Mouse (Mus musculus) olfactory bulb, adult 2 months (tissue): ENCODE data around the gene Parm1. TPM values are rescaled to one million over a fixed set of nuclear protein-coding genes. Genes with fewer than 3 reads are reported as not detected.

Experiments
- H3K27ac ChIP-seq: fragments of 200-500 bp; 2 replicates; pipeline ENCODE4 v1.5.1; 2012; ENCODE audit warnings: low read depth, low read length; ENCODE audit not compliant: insufficient read depth
- H3K4me1 ChIP-seq: fragments of 200-500 bp; 2 replicates; pipeline ENCODE4 v1.6.1; 2012; ENCODE audit warnings: low read length; ENCODE audit not compliant: control insufficient read depth, insufficient read depth
- H3K4me3 ChIP-seq: fragments of 200-500 bp; 2 replicates; pipeline ENCODE4 v1.5.1; 2012; ENCODE audit warnings: mild to moderate bottlenecking, low read depth, low read length, moderate library complexity; ENCODE audit not compliant: insufficient read depth
- CTCF ChIP-seq: fragments of 200-500 bp; IDR thresholded peaks from 2 replicates; pipeline ENCODE4 v1.5.1; 2012; ENCODE audit warnings: low read depth, mild to moderate bottlenecking, low read length, moderate library complexity; ENCODE audit not compliant: insufficient read depth
- POLR2A ChIP-seq: fragments of 200-500 bp; IDR thresholded peaks from 2 replicates; pipeline ENCODE4 v1.6.1; 2012; ENCODE audit warnings: mild to moderate bottlenecking, low read depth, low read length, moderate library complexity; ENCODE audit not compliant: insufficient read depth
- WGBS: fragments of 180-500 bp; shearing (Covaris S2); methylation state at CpG from one replicate; pipeline ENCODE4 v1.1.7; 2018; 5-methylcytosine and 5-hydroxymethylcytosine counted together
- polyA plus RNA-seq: library from polyadenylated mRNA; stranded (reverse); fragments of >200 nt; gene quantifications from 2 replicates; pipeline ENCODE4 v1.2.4, GENCODE M21; 2012; ENCODE audit warnings: low replicate concordance; ENCODE audit not compliant: missing spikeins, insufficient read depth, insufficient read length

Parm1 gene
- polyA plus RNA-seq, 1 experiment: not detected

DNA sequence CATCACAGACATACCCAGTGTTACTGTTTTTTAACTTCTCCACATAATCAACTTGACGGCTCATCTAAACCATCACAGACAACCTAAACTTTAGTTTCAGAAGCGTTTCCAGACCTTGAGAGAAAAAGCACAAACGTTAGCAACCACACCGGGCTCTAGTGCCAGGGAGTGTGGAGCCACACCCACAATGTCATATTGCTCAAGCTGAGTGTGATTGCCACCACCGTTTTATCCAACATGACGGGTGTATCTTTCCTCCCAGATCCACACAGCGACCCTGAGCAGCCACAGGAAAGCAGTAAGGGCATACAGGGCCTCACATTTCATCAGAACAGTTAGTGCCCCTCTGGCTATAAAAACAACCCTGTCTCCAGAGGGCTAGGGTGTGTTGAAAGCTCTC is 45.1 kb downstream of the Parm1 start:
- WGBS: 92% methylated on average over 7 of the region's 7 CpGs
- no peaks in the 10 kb centered on the region for H3K4me1 ChIP-seq
- no peak for TF ChIP-seq CTCF
- no peak for TF ChIP-seq POLR2A
- no peak overlapping the region for H3K4me3 ChIP-seq
- H3K27ac ChIP-seq: no peak overlapping the region

DNA sequence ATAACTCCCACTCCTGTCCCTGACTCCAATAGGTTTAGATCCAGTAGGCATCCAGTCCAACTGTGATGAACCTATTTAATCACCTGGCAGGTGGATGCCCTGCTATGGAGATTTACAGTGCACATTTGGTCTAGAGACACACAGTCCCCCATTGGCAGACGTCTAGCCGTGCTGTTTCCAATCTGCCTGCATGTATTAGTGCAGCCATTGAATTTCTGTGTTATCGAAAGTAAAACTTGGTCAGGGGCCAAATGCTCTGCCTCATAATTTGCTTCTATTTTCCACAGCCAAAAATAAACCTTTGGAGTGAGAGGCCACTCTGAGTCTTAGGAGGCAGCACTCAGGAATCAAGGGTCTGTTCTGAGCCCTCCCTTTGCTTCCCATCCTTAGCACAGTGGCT is 46.6 kb downstream of the Parm1 start:
- Histone ChIP-seq H3K4me1 (no peaks in the 10 kb centered on the region), H3K4me3 (no peak overlapping the region), H3K27ac (no peak overlapping the region)
- WGBS: 51% methylated on average over 3 of the region's 3 CpGs
- TF ChIP-seq CTCF: no peak
- TF ChIP-seq POLR2A: no peak

DNA sequence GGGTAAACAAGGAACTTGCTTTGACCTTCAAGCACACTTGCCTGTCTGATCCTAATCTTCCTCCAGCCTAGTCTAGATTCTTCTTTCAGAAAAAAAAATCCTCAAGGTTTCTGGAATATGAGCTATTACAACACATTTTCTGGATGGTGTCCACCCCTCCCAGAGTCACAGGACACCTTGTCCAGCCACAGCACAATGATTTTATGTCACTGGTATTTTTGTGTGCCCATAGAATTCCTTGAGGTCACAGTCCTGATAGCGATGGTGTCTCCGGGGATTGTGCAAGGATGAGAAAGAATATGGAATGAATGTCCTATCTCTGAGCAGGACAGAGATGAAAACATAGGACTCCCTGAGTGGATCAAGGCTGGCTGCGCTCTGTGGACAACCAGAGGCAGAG is 48.0 kb downstream of the Parm1 start:
- TF ChIP-seq POLR2A: no peak
- no peak for TF ChIP-seq CTCF
- Histone ChIP-seq H3K4me3 (no peak overlapping the region), H3K4me1 (no peaks in the 10 kb centered on the region), H3K27ac (no peak overlapping the region)
- 95% methylated on average over 3 of the region's 3 CpGs for WGBS

DNA sequence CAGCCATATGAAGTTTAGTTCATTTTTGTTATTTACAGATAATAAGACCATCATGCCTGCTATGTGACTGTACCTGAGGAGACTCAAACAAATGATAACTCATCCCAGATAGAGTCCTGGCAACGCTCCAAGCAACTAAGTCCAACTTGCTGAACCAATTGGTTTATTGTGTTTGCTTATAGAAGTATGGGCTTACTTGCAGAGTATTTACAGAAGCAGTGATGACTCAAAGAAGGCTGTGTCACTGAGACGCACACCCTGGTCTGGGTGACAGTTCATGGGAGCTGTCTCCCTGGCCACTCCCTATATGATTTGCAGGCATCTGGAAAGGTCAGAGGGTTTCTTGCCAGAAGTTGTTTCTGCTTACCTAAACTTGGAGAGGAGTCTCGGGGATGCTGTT is 49.2 kb downstream of the Parm1 start:
- TF ChIP-seq CTCF: no peak
- no peak for TF ChIP-seq POLR2A
- Histone ChIP-seq H3K27ac (no peak overlapping the region), H3K4me3 (no peak overlapping the region), H3K4me1 (no peaks in the 10 kb centered on the region)
- 77% methylated on average over 3 of the region's 3 CpGs for WGBS

DNA sequence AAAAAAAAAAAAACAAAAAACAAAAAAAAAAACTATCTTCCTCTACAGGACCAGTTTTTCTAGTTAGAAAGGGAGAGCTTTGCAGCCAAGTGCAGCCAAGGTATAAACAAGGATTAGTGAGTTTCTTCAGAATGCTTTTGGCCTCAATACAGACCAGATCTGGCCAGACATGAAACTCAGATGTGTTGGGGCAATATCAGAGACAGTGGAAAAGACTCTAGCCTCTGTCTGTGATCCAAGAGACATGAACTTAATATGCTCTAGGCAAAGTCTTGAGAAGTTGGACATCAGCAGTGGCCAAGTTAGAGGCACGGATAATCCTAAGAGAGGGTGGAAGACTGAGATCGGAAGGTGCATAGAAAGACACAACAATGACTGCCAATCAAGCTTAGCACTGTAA is 56.8 kb downstream of the Parm1 start:
- H3K27ac ChIP-seq: no peak overlapping the region
- no peaks in the 10 kb centered on the region for H3K4me1 ChIP-seq
- TF ChIP-seq POLR2A (no peak), CTCF (no peak)
- WGBS: 66% methylated on average over 2 of the region's 2 CpGs
- H3K4me3 ChIP-seq: no peak overlapping the region

DNA sequence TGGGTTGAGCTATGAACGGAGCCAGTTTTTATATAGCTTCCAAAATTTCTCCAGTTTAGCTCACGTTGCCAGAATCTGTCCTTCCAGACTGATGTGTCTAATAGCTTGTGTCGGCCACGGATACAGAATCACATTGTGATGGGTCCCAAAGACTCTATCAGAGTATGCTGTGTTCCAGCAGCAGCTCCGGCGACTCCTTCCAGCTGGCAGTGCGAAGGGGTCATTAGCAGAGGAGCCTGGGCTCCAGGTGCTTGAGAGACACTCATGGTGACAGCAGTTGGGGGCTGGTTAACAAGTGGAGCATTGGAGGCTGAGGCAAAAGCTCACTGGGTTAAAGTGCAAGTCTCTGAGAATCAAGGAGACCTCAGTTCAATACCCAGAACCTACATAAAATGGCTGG is 61.5 kb downstream of the Parm1 start:
- 59% methylated on average over 7 of the region's 7 CpGs for WGBS
- Histone ChIP-seq H3K4me3 (no peak overlapping the region), H3K4me1 (no peaks in the 10 kb centered on the region), H3K27ac (no peak overlapping the region)
- no peak for TF ChIP-seq POLR2A
- TF ChIP-seq CTCF: no peak

DNA sequence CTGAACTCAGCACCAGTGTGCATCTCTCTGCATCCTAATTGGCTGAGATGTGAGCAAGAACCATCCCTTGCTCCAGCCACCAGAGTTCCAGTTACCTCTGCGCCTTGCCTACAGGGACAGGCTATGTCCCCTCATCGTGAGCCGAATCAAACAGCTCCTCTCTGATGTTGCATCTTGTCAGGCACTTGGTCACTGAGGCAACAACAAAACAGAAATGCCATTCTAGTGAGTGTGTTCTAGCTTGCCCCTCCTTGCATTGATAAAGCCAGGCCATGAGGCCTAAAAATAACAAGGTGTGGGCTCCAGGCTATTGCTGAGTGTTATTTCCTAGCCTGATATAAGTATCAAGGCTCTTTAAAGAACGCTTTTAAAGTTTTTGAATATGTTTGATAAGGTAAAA is 64.4 kb downstream of the Parm1 start:
- 94% methylated on average over 4 of the region's 4 CpGs for WGBS
- Histone ChIP-seq H3K27ac (no peak overlapping the region), H3K4me3 (no peak overlapping the region), H3K4me1 (no peaks in the 10 kb centered on the region)
- no peak for TF ChIP-seq POLR2A
- no peak for TF ChIP-seq CTCF

DNA sequence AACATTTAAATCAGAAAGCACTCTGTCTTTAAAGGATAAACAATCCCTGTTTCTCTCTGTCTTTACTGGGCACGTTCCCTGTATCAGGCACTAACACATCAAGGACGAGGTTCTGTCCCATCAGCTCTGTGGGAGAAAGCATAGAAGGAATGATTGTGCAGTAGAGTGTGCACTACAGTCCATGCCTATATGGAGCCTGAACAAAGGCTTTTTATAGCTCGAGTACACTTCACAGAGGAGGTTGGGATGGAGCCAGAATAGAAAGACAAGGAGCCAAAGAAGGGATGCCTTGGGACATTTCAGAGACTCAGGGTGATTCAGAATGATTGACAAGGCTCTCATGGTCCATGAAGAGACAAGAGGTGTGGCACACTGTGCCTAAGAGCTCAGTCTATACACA is 68.8 kb downstream of the Parm1 start:
- Histone ChIP-seq H3K4me1 (no peaks in the 10 kb centered on the region), H3K27ac (no peak overlapping the region), H3K4me3 (no peak overlapping the region)
- 65% methylated on average over 3 of the region's 3 CpGs for WGBS
- TF ChIP-seq CTCF (no peak), POLR2A (no peak)

DNA sequence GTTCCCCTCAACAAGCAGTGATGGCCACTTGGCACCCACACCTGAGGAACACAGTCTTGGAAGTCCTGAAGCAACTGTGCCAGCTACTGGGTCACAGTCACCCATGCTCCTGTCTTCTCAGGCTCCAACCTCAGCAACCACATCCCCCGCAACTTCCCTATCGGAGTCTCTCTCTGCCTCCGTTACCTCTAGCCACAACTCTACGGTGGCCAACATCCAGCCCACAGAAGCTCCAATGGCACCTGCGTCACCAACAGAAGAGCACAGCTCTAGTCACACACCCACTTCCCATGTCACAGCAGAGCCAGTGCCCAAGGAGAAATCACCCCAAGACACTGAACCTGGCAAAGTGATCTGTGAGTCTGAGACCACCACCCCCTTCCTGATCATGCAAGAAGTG is 76.7 kb downstream of the Parm1 start:
- 94% methylated on average over 5 of the region's 5 CpGs for WGBS
- TF ChIP-seq POLR2A (no peak), CTCF (no peak)
- H3K4me1 ChIP-seq: peaks cover 4% of the 10 kb centered on the region; the same call in 1 of the 2 replicates
- H3K4me3 ChIP-seq: no peak overlapping the region
- H3K27ac ChIP-seq: no peak overlapping the region

DNA sequence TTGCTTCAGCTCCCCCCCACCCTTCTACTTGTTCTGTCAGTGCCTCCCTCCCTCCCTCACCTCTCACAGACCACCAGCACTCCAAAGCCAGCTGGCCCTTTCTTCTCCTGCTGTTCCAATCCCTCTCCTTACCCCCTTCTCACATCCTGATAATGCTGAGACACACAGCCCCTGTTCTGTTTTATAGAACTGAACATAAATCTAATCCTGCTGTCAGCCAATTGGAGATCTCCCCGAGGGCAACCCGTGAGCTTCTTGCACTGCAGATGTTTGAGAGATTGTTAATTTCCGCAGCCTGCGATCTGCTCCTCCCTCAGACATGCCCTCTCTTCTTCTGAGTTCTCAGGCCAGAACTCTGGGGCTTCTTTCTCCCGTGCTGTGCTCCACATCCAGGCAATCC is 79.8 kb downstream of the Parm1 start:
- Histone ChIP-seq H3K4me1 (peaks cover 4% of the 10 kb centered on the region; the same call in 1 of the 2 replicates), H3K4me3 (no peak overlapping the region), H3K27ac (no peak overlapping the region)
- TF ChIP-seq CTCF (no peak), POLR2A (no peak)
- 53% methylated on average over 5 of the region's 5 CpGs for WGBS

DNA sequence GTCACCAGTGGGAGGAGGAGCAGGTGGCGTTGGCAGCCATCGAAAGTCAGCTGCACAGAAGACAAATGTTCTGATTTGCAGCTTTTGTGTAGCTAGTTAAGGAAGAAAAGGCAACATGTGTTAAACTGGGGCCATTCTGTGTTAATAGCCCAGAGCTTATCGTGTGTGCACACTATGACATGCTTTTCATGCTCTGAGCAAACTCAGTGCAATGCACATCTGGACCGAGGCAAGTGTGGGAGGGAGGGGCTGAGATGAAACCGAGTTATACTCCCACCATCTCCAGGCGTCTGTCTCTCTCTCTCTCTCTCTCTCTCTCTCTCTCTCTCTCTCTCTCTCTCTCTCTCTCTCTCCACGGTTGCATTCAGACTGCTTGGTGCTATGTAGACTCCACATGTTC is 82.4 kb downstream of the Parm1 start:
- no peak for TF ChIP-seq POLR2A
- no peak for TF ChIP-seq CTCF
- H3K4me3 ChIP-seq: no peak overlapping the region
- H3K27ac ChIP-seq: no peak overlapping the region
- 61% methylated on average over 7 of the region's 7 CpGs for WGBS
- peaks cover 6% of the 10 kb centered on the region for H3K4me1 ChIP-seq
